In the genomic region with DNA sequence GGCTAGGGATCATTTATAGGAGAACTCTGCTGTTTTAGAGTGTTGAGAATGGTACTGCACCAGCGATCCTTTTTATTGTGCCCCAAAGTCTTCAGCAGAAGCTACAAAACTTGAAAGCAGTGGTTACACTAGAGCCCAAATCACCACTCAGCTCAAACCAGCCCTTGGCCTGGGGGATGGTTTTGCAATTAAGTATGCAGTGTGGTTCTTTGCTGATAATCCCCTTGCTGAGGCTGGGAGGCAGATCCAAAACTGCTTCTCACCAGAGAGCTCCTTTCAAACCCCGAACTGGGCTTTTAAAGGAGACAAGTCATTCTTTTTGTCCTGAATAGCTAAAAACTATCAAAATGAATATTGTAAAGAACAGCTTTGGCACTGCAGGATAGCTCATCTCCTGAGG, we compare ENCODE assay signal across 24 mouse cellular contexts.
DNase-seq lines count a peak whose midpoint lies in the region; ATAC-seq and TF ChIP-seq lines count a peak whose summit lies in the region.
"Had no signal": no experiment of that assay in that cellular context is flagged by ENCODE, and none has a peak within 500 bp of the region (broad histone marks: within the 10 kb centered on the region; RNA-seq: fewer than 3 reads in every experiment).

No protein-coding gene starts in this region.

- no peak overlapping the region for H3K4me3 ChIP-seq in hindbrain, postnatal 0 days (ENCODE audit: low read length)
- H3K4me3 ChIP-seq in hindbrain, embryonic 16.5 days (ENCODE audit: low read length): no peak overlapping the region
- H3K4me3 ChIP-seq in CH12.LX (replicated peaks in 1 of 3; ENCODE audit: low read depth in 2 of 3, low read length in 2 of 3, poor library complexity in 1 of 3): no peak overlapping the region
- H3K4me3 ChIP-seq: embryonic facial prominence, embryonic 13.5 days; embryonic facial prominence, embryonic 15.5 days; erythroblast, embryonic 14.5 days; forebrain, embryonic 10.5 days; forebrain, embryonic 12.5 days had no signal

- peak; percentile 25 for DNase-seq in hindbrain, postnatal 0 days (ENCODE audit: low spot score)
- peak; percentile 57 for DNase-seq in CH12.LX (ENCODE audit: extremely low read depth)
- peak; percentile 5 for DNase-seq in forelimb bud, embryonic 11.5 days (ENCODE audit: low read depth, low spot score)
- no peak for DNase-seq in c-Kit-positive CD71-positive TER-119-positive erythroid progenitor cells, embryonic 14.5 days (ENCODE audit: low spot score)
- DNase-seq: adrenal gland, adult 2 months; adrenal gland, postnatal 10 days; adrenal gland, postnatal 25 days; B cell, adult 2 months; cerebellum, adult 11 months; cerebellum, adult 18-20 months; cerebellum, adult 8-10 months; cerebellum, adult 9-11 months; cerebellum, postnatal 14 days; cerebellum, postnatal 36 days; embryo, embryonic 11 days had no signal

- ATAC-seq in hindbrain, postnatal 0 days: no peak
- ATAC-seq in hindbrain, embryonic 16.5 days: no peak
- ATAC-seq: CD4-positive, CD25-positive, alpha-beta regulatory T cell, adult 4 months; forebrain, embryonic 14.5 days; forebrain, embryonic 16.5 days had no signal

- in situ Hi-C loops in CH12.LX (cut with MboI; ENCODE audit: low pct_ligation_motif_present, low pct_unique_long_range_greater_than_20kb, low sequenced_read_pairs): no loop called here

- TF ChIP-seq POLR2A in CH12.LX (IDR thresholded peaks at IDR 0.05; ENCODE audit: low read depth, low read length): no peak

- no peak overlapping the region for H3K27ac ChIP-seq in hindbrain, postnatal 0 days
- H3K27ac ChIP-seq in hindbrain, embryonic 16.5 days (ENCODE audit: low read depth, low read length): no peak overlapping the region
- no peak overlapping the region for H3K27ac ChIP-seq in CH12.LX (ENCODE audit: insufficient read depth, low read depth)
- H3K27ac ChIP-seq: embryonic facial prominence, embryonic 13.5 days; embryonic facial prominence, embryonic 15.5 days; forebrain, embryonic 10.5 days; forebrain, embryonic 12.5 days had no signal

- H3K36me3 ChIP-seq in hindbrain, postnatal 0 days (ENCODE audit: insufficient read depth, low read length): no peaks in the 10 kb centered on the region
- H3K36me3 ChIP-seq in hindbrain, embryonic 16.5 days (ENCODE audit: control insufficient read depth, insufficient read depth, low read length): no peaks in the 10 kb centered on the region
- no peaks in the 10 kb centered on the region for H3K36me3 ChIP-seq in CH12.LX (replicated peaks in 1 of 2; ENCODE audit: control insufficient read depth in 1 of 2, insufficient read depth in 1 of 2, low read length in 1 of 2)
- H3K36me3 ChIP-seq: embryonic facial prominence, embryonic 13.5 days; embryonic facial prominence, embryonic 15.5 days; forebrain, embryonic 10.5 days; forebrain, embryonic 12.5 days had no signal

- H3K4me1 ChIP-seq in hindbrain, postnatal 0 days (ENCODE audit: insufficient read depth, low read length): peaks cover 5% of the 10 kb centered on the region; the same call in 1 of the 2 replicates
- no peaks in the 10 kb centered on the region for H3K4me1 ChIP-seq in hindbrain, embryonic 16.5 days (ENCODE audit: control insufficient read depth, insufficient read depth, low read depth, low read length)
- peaks cover 0 to 22% of the 10 kb centered on the region in 2 experiments; a peak in 2 of 4 replicates for H3K4me1 ChIP-seq in CH12.LX (ENCODE audit: control insufficient read depth in 1 of 2, insufficient read depth in 2 of 2)
- H3K4me1 ChIP-seq: embryonic facial prominence, embryonic 13.5 days had no signal

- no peak for TF ChIP-seq RAD21 in CH12.LX (IDR thresholded peaks at IDR 0.05; ENCODE audit: low read depth, low read length)

- TF ChIP-seq CTCF in hindbrain, postnatal 0 days (IDR thresholded peaks at IDR 0.05; ENCODE audit: low read depth): no peak
- no peak for TF ChIP-seq CTCF in CH12.LX (conservative IDR thresholded peaks at IDR 0.05 in 1 of 2, IDR thresholded peaks at IDR 0.05 in 1 of 2; ENCODE audit: low read depth in 2 of 2, low read length in 2 of 2)

- no peak overlapping the region for H3K4me2 ChIP-seq in hindbrain, postnatal 0 days (ENCODE audit: low read depth, low read length)
- no peak overlapping the region for H3K4me2 ChIP-seq in hindbrain, embryonic 16.5 days (ENCODE audit: low read length)
- no peak overlapping the region for H3K4me2 ChIP-seq in CH12.LX (ENCODE audit: insufficient read depth, low read depth, poor library complexity, severe bottlenecking)
- H3K4me2 ChIP-seq: embryonic facial prominence, embryonic 13.5 days; embryonic facial prominence, embryonic 15.5 days; forebrain, embryonic 12.5 days had no signal

- WGBS in hindbrain, postnatal 0 days: 40% methylated on average over 2 of the region's 2 CpGs
- WGBS in hindbrain, embryonic 16.5 days: 47% methylated on average over 2 of the region's 2 CpGs

- H3K9me3 ChIP-seq in hindbrain, postnatal 0 days (ENCODE audit: low read length): no peaks in the 10 kb centered on the region
- no peaks in the 10 kb centered on the region for H3K9me3 ChIP-seq in hindbrain, embryonic 16.5 days (ENCODE audit: control insufficient read depth, low read length)
- H3K9me3 ChIP-seq in CH12.LX (replicated peaks; ENCODE audit: low read length): no peaks in the 10 kb centered on the region
- H3K9me3 ChIP-seq: embryonic facial prominence, embryonic 13.5 days; embryonic facial prominence, embryonic 15.5 days; forebrain, embryonic 10.5 days; forebrain, embryonic 12.5 days had no signal

- no peaks in the 10 kb centered on the region for H3K27me3 ChIP-seq in hindbrain, postnatal 0 days (ENCODE audit: insufficient read depth, low read length)
- no peaks in the 10 kb centered on the region for H3K27me3 ChIP-seq in hindbrain, embryonic 16.5 days (replicated peaks; ENCODE audit: control insufficient read depth, insufficient read depth, low read length)
- no peaks in the 10 kb centered on the region for H3K27me3 ChIP-seq in CH12.LX (replicated peaks)
- H3K27me3 ChIP-seq: embryonic facial prominence, embryonic 13.5 days; embryonic facial prominence, embryonic 15.5 days; forebrain, embryonic 12.5 days had no signal

- no peak overlapping the region for H3K9ac ChIP-seq in hindbrain, postnatal 0 days (replicated peaks; ENCODE audit: low read length)
- no peak overlapping the region for H3K9ac ChIP-seq in hindbrain, embryonic 16.5 days (ENCODE audit: low read depth, low read length)
- H3K9ac ChIP-seq in CH12.LX (ENCODE audit: insufficient read depth, low read depth): no peak overlapping the region
- H3K9ac ChIP-seq: embryonic facial prominence, embryonic 13.5 days; embryonic facial prominence, embryonic 15.5 days; forebrain, embryonic 12.5 days had no signal

- dilution Hi-C loops in CH12.LX (cut with MboI; ENCODE audit: extremely low pct_ligation_motif_present, extremely low pct_unique_long_range_greater_than_20kb, low sequenced_read_pairs): no loop called here

- no peak for TF ChIP-seq EP300 in CH12.LX (IDR thresholded peaks at IDR 0.05; ENCODE audit: low read length)

- H3K79me2 ChIP-seq in CH12.LX (replicated peaks; ENCODE audit: control insufficient read depth, extremely low read depth, insufficient read depth, poor library complexity, severe bottlenecking): no peaks in the 10 kb centered on the region

TF ChIP-seq in CH12.LX, 34 proteins besides CTCF, POLR2A, EP300 and RAD21:
- no peak for TF ChIP-seq JUN (IDR thresholded peaks at IDR 0.05; ENCODE audit: insufficient read depth, low read depth, low read length)
- TF ChIP-seq MAZ (IDR thresholded peaks at IDR 0.05; ENCODE audit: low read depth, low read length): no peak
- no peak for TF ChIP-seq KAT2A (IDR thresholded peaks at IDR 0.05; ENCODE audit: insufficient replicate concordance, low read length)
- no peak for TF ChIP-seq SIN3A (IDR thresholded peaks at IDR 0.05; ENCODE audit: low read length)
- TF ChIP-seq CHD1 (IDR thresholded peaks at IDR 0.05; ENCODE audit: low read depth, low read length): no peak
- TF ChIP-seq RCOR1 (conservative IDR thresholded peaks at IDR 0.05; ENCODE audit: low read depth, low read length): no peak
- TF ChIP-seq UBTF (IDR thresholded peaks at IDR 0.05; ENCODE audit: low read depth, low read length): no peak
- no peak for TF ChIP-seq CHD2 (IDR thresholded peaks at IDR 0.05; ENCODE audit: low read length)
- no peak for TF ChIP-seq E2F4 (IDR thresholded peaks at IDR 0.05; ENCODE audit: insufficient replicate concordance, low read depth, low read length)
- no peak for TF ChIP-seq MXI1 (IDR thresholded peaks at IDR 0.05; ENCODE audit: low read depth, low read length)
- TF ChIP-seq PAX5 (IDR thresholded peaks at IDR 0.05; ENCODE audit: low read length): no peak
- TF ChIP-seq NRF1 (IDR thresholded peaks at IDR 0.05; ENCODE audit: low read depth, low read length): no peak
- TF ChIP-seq ZNF384 (IDR thresholded peaks at IDR 0.05; ENCODE audit: low read depth, low read length): no peak
- TF ChIP-seq USF2 (conservative IDR thresholded peaks at IDR 0.05; ENCODE audit: low read depth, low read length): no peak
- no peak for TF ChIP-seq IRF4 (IDR thresholded peaks at IDR 0.05; ENCODE audit: low read depth, low read length)
